Mouse (Mus musculus) kidney, postnatal 4 days (tissue): ENCODE measurements at regions not wholly inside any gene's neighbourhood (a gene's known extent, or its start where the extent isn't known, plus 50 kb on each side); places are given as distances from the start of the nearest gene placed in this dataset.
"Not testable (repeated sequence)": the region's sequence is repeated elsewhere in the genome, so short reads cannot be mapped to it uniquely, and the experiment has no call there.

Source experiments
- DNase-seq, 2 experiments: peaks; one replicate each; pipeline ENCODE4 v3.0.0; 2021; ENCODE audit warnings: mixed read lengths in 2 of 2

DNA sequence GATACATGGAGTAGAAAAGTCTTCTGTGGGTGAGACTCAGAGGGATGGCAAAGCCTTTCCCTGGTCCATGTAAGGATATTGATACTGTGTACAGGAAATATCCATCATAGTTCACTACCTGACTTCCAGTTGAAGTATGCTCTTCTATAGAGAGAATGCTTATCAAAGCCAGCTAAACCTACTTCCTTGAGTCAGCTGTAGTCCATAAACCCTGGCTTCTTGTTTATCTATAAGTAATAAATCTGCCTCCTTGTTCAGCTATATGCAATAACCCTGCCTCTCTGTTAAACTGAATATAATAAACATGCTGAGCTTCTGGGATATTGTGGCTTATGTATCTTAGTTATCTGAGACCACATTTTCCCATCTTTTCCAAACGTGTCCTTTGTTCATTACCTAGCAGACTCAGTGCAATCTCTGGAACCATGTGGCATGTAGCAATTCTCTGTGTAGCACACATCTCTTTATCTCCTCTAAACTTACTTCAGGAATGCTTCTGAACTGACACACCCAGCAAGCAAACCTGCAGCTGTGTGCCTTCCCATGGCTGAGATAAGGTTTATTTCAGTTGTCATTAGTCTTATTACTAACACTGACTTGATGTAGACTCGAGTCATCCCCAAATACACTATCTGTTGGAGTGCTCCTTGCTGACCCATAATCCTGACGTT is 694.9 kb upstream of the Map3k7 start:
- no peak for DNase-seq

DNA sequence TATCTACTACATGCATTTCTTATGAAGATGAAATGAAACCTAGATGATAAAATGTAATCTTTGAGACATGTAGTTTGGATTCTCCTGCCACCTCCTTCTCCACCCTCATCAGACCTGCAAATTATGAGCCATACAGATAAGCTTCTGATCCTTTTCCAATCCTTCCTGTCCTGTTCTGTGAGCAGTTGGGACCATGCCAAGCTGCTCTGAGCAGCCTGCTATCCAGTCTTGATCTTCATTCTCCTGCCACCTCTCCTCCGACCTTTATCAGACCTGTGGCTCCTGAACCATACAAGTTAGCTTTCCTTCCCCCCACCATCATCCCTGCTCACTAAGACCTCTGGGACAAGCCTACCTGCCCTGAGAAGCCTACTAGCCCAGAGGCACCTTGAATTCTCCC is 689.8 kb upstream of the Map3k7 start:
- DNase-seq = no peak

- no peak for DNase-seq
Observed at GRCm38 (mm10) chr4:31290301-31290975, 673.5 kb upstream of the Map3k7 start.

- no peak for DNase-seq
Observed at GRCm38 (mm10) chr4:31293752-31294151, 670.1 kb upstream of the Map3k7 start.

DNA sequence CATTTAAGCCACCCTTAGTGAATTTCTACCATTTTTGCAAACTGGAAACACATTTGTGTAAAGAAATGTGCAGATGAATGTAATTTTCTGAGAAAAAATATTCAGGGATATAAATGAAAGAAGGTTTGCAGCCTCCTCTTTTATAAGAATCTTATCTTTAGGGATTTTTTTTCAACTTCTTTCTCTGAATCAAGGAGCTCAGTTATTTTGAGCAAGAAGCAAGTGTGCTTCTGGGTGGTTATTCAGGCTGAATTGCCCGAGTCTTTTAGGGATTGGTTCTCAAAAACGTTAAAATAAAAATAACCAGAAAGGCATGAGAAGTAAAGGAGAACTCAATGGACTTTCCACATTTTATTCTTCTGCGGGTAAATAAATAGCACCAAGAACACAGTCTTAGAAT is 666.0 kb upstream of the Map3k7 start:
- DNase-seq = no peak

GRCm38 (mm10) chr4:31319269-31319668 is 644.6 kb upstream of the Map3k7 start:
- no peak for DNase-seq

DNA sequence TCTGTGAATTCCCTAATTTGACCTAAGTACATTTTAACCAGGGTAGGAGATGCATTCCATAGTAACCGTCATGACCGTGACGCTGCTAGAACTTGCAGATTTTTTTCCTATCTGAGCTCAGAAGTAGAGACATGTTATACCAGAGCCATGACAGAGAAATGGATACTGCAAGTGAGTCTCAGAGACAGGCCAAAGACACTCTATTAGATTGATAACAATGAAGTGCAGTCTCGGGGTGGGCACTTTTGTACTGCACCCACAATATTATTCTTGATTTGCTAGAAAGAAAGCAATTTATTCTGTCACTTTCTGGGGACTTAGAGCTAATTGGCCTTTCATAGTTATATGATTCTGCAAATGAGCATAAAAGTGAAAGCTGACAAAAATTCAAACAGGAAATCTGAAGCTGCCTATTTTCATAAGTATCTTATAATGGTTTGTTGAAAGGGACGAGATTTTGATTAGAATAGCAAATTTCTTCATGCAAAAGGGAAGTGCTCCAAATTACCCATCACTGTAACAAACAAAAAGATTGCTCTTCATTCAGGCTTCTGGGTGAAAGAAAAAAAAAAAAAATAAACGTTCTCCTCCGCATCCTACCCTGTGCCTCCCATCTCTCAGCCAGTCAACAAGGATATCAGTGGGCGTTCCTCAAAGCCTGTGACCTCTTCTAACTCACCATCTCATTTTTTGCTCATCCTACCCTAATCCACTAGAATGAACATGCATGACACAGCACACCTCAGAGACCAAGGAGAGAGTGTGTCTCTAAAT is 643.0 kb upstream of the Map3k7 start:
- DNase-seq = no peak

DNA sequence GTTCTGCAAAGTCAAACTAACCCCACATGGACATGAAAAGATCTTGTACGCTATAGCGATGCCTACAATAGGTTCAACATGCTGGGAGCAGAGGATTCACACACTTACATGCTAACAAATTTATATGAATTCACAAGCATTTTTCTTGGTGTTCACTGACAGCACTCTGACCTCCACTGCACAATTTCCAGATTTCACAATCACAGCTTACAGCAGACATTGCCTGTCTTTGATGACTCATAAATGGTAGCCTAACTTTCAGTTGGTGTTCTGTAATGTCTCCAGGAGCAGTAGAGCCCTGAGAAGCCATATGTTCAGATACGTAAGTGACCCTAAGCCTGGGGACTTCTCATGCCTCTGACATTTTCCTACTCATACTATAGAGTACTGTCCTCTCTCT is 640.1 kb upstream of the Map3k7 start:
- DNase-seq = no peak

DNA sequence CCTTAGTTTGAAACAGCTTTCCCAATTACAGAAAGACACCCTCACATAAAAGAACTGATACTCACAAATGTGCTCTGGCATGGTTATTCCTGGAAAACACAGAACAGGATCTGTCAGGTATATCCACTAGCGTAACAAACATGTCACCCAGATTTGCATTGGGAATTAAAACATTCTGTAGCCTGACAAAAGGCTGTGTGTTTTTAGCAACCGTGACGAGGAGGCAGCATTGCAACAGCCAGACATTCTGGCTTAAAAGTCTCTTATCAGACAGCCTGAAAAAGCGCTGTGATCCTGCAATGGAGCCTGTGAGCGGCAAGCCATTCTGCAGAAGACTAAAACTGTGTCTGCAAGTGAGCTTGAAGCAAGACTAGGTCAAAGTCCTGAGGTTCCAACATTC is 635.1 kb upstream of the Map3k7 start:
- DNase-seq = no peak

GRCm38 (mm10) chr4:31331053-31331452 is 632.8 kb upstream of the Map3k7 start:
- no peak for DNase-seq

DNA sequence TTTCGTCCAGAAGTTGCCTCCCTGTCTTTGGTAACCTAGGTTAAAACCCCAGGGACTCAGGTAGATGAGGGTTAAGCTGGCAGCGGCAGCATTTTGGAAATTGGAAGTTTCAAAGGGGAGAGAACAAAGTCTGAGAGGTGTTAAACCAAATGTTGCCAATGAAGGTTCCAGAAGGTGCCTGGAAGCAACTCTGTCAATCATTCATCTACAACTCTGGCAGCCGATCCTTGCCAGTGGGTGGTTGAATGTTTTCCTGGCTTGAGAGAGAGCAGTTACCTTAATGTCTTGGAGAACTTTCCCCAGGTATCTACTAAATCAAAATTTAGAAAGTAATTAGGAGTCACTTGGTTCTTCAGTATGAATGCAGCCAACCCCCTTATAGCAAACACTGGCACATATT is 628.2 kb upstream of the Map3k7 start:
- no peak for DNase-seq

DNA sequence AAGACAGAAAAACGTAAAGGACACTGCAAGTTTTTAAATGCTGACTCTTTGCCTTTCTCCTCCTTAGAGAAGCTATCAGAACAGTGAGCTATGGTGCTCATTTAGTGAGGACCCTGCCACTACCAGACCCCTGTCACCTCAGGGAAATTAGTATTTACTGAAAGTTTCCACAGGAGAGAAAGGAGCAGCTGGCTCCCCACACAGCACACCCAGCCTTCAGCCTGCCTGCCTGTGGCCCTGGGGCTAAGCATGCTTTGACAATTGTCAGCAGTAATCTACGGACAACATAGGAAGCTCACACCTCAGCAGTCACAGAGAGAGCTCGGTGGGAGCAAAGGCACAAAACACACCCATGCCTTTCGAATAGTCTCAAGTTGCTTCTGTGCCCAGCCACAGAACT is 625.9 kb upstream of the Map3k7 start:
- no peak for DNase-seq

GRCm38 (mm10) chr4:31343312-31344248 is 620.3 kb upstream of the Map3k7 start:
- peak in 1 of 2 experiments; percentile 4 for DNase-seq

- not testable (repeated sequence) for DNase-seq
Observed at GRCm38 (mm10) chr4:31354046-31354445, 609.9 kb upstream of the Map3k7 start.

GRCm38 (mm10) chr4:31354953-31355352 is 608.9 kb upstream of the Map3k7 start:
- DNase-seq = no peak

- no peak for DNase-seq
Observed at GRCm38 (mm10) chr4:31366172-31366571, 597.7 kb upstream of the Map3k7 start.

DNA sequence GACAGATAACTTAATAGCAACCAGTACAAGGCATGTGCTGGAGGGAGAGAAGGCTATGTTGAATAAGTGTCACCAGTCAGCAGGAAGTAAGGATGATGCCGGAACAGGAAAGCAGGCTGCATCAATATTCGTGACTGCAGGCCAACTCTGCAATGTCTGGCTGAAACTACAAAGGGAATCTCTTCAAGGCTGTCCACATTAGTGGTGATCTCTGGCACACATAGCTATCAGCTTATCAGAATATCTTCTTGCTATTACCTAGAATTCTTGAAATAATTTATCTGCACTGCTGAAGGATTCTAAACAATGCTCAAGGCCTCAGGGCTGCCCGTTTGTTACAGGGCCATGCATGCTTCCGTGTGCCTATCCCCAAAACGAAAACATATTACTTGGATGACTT is 596.9 kb upstream of the Map3k7 start:
- DNase-seq = no peak

DNA sequence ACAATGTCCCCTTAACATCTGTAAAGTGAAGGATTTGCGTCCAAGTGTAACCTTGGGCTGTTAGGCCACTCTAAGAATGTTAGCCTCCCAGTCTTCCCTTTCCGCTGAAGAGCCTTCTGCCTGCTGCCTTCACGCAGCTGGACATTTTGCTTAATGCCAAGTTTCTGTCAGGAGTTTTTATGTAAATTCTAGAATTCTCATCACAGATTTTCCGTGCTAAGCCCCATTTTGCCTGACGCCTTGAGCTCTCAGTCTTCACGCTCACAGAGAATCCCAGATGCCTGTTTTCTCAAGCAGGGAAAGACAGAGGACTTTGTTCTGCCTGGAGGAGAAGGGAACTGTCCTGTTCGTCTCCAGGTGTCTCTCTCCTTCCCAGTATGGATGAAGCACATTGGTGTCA is 593.8 kb upstream of the Map3k7 start:
- DNase-seq = peak; percentile 5 to 10

GRCm38 (mm10) chr4:31381069-31381969 is 582.6 kb upstream of the Map3k7 start:
- no peak for DNase-seq

DNA sequence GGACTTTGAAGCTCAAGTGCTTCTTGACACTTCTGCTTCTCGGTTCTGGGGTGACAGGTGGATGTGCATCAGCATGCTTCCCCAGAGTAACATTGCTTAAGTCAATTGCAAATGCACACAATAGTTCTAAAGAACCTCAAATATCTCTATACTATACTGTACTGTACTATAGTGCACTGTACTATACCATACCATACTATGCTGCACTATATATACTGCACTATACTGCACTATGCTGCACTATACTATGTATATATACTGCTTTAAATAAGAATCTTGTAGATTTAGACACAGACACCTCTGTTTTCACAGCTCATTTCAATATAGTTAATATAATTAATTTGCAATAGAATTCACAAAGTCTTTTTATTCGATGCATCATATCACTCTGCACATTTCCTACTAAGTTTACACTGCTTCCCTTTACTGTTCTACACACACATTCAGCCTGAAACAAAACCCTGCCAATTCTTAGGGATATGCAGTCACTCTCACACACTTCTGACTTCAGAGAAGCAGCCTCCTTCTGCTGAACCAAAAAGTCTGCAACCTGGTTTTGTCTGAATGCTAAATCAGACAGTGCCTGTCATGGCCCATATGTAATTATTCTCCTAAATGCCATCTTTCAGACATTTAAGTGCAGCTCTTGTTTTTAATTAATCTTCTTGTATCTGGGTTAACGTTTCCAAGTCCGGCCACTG is 570.8 kb upstream of the Map3k7 start:
- DNase-seq = no peak

- DNase-seq = no peak
Observed at GRCm38 (mm10) chr4:31395538-31395937, 568.4 kb upstream of the Map3k7 start.
